ENCODE assay signal across 23 mouse cellular contexts in the genomic region with DNA sequence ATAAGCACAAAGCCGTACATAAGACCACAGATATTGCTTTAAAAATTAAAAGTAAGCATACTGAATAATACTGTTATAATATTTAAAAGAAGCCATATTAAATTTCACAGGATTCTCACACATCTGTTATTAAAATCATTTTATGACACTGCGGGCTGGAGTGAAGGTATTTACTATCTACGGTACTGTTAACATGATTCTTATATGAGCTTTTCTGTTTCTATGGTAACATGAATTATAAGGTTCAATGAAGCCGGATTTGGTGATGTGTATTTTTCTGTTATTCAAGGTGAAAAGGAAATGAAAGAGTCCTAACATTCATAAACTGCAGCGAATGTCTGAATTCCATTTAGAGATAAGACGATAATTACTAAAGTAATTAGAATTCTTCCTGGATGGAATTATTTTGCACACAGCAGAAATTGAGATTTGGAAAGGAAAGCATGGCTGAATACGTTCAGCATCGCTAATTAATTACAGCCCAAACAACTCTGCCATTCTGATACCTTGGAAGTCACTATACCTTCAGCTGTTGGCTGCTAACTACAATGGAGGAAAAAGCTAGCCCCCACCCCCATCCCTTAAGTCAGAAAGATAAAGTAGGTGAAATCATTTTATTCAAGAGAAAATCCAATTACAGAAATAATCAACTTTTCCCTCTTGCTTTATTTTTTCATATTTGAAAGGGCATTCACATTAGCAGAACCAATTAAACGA.
DNase-seq lines count a peak whose midpoint lies in the region; ATAC-seq and TF ChIP-seq lines count a peak whose summit lies in the region.
"Had no signal": no experiment of that assay in that cellular context is flagged by ENCODE, and none has a peak within 500 bp of the region (broad histone marks: within the 10 kb centered on the region; RNA-seq: fewer than 3 reads in every experiment).

No protein-coding gene starts in this region.

- H3K27me3 ChIP-seq in forebrain, embryonic 16.5 days (replicated peaks; ENCODE audit: control insufficient read depth, insufficient read depth, low read length) = no peaks in the 10 kb centered on the region
- H3K27me3 ChIP-seq in forebrain, embryonic 11.5 days (ENCODE audit: control insufficient read depth, insufficient read depth, low read length) = no peaks in the 10 kb centered on the region
- no peaks in the 10 kb centered on the region for H3K27me3 ChIP-seq in hindbrain, embryonic 16.5 days (replicated peaks; ENCODE audit: control insufficient read depth, insufficient read depth, low read length)
- H3K27me3 ChIP-seq in hindbrain, embryonic 12.5 days = no peaks in the 10 kb centered on the region
- H3K27me3 ChIP-seq in midbrain, postnatal 0 days (ENCODE audit: insufficient read depth, low read length) = no peaks in the 10 kb centered on the region
- H3K27me3 ChIP-seq: CH12.LX; embryonic facial prominence, embryonic 15.5 days; heart, embryonic 12.5 days; Patski had no signal

- no peaks in the 10 kb centered on the region for H3K36me3 ChIP-seq in forebrain, embryonic 16.5 days (ENCODE audit: control insufficient read depth, insufficient read depth)
- H3K36me3 ChIP-seq in forebrain, embryonic 11.5 days (ENCODE audit: control insufficient read depth, insufficient read depth, low read length) = no peaks in the 10 kb centered on the region
- no peaks in the 10 kb centered on the region for H3K36me3 ChIP-seq in hindbrain, embryonic 16.5 days (ENCODE audit: control insufficient read depth, insufficient read depth, low read length)
- H3K36me3 ChIP-seq in hindbrain, embryonic 12.5 days = no peaks in the 10 kb centered on the region
- no peaks in the 10 kb centered on the region for H3K36me3 ChIP-seq in midbrain, postnatal 0 days (ENCODE audit: insufficient read depth, low read length)
- H3K36me3 ChIP-seq: embryonic facial prominence, embryonic 15.5 days; heart, embryonic 12.5 days had no signal

- no peak overlapping the region for H3K9ac ChIP-seq in forebrain, embryonic 16.5 days (replicated peaks; ENCODE audit: low read depth, low read length)
- H3K9ac ChIP-seq in forebrain, embryonic 11.5 days (ENCODE audit: low read length) = no peak overlapping the region
- H3K9ac ChIP-seq in hindbrain, embryonic 16.5 days (ENCODE audit: low read depth, low read length) = no peak overlapping the region
- H3K9ac ChIP-seq in hindbrain, embryonic 12.5 days = no peak overlapping the region
- no peak overlapping the region for H3K9ac ChIP-seq in midbrain, postnatal 0 days (replicated peaks; ENCODE audit: low read length, poor library complexity, severe bottlenecking)
- H3K9ac ChIP-seq: embryonic facial prominence, embryonic 15.5 days; heart, embryonic 12.5 days had no signal

- peak overlapping the region; percentile 60; the same call in 1 of the 2 replicates for H3K27ac ChIP-seq in forebrain, embryonic 16.5 days (ENCODE audit: low read length)
- no peak overlapping the region for H3K27ac ChIP-seq in forebrain, embryonic 11.5 days (ENCODE audit: low read depth, low read length)
- no peak overlapping the region for H3K27ac ChIP-seq in hindbrain, embryonic 16.5 days (ENCODE audit: low read depth, low read length)
- no peak overlapping the region for H3K27ac ChIP-seq in hindbrain, embryonic 12.5 days
- H3K27ac ChIP-seq in midbrain, postnatal 0 days (ENCODE audit: low read depth, low read length) = 0 out of 2 replicates have a peak overlapping the region, but pooled peaks have one; percentile 47
- H3K27ac ChIP-seq: embryonic facial prominence, embryonic 15.5 days; gastrocnemius, adult 2 months had no signal

- no peak for TF ChIP-seq CTCF in midbrain, postnatal 0 days (IDR thresholded peaks at IDR 0.05)

- no peak for DNase-seq in forebrain, embryonic 11.5 days (ENCODE audit: low spot score)
- peak; percentile 16 for DNase-seq in brain, embryonic 18.5 days (ENCODE audit: low read depth, low spot score)
- DNase-seq in midbrain, postnatal 0 days (ENCODE audit: low spot score) = no peak
- no peak for DNase-seq in urinary bladder, adult 2 months (ENCODE audit: low spot score)
- DNase-seq: adrenal gland, adult 2 months; adrenal gland, postnatal 25 days; cerebellum, adult 11 months; cerebellum, adult 8-10 months; cerebellum, postnatal 14 days; embryo, embryonic 11 days; gastrocnemius, adult 2 months; gastrocnemius, postnatal 25 days had no signal

- peak; percentile 21; the same call in 1 of the 2 replicates for ATAC-seq in forebrain, embryonic 16.5 days
- ATAC-seq in forebrain, embryonic 11.5 days (replicated peaks; ENCODE audit: low FRiP score) = no peak
- peak; percentile 42; the same call in 1 of the 2 replicates for ATAC-seq in hindbrain, embryonic 16.5 days
- ATAC-seq in hindbrain, embryonic 12.5 days (ENCODE audit: low FRiP score) = no peak
- no peak for ATAC-seq in midbrain, postnatal 0 days (ENCODE audit: low FRiP score)
- ATAC-seq: activated CD4-positive, CD25-positive, alpha-beta regulatory T cell, adult 4 months; inflammation-experienced regulatory T-cells, adult 6 months; intestine, postnatal 0 days; Patski had no signal

- no peaks in the 10 kb centered on the region for H3K9me3 ChIP-seq in forebrain, embryonic 16.5 days (ENCODE audit: control insufficient read depth, low read length)
- no peaks in the 10 kb centered on the region for H3K9me3 ChIP-seq in forebrain, embryonic 11.5 days (ENCODE audit: control insufficient read depth, low read length)
- no peaks in the 10 kb centered on the region for H3K9me3 ChIP-seq in hindbrain, embryonic 16.5 days (ENCODE audit: control insufficient read depth, low read length)
- H3K9me3 ChIP-seq in hindbrain, embryonic 12.5 days (replicated peaks) = no peaks in the 10 kb centered on the region
- H3K9me3 ChIP-seq in midbrain, postnatal 0 days (ENCODE audit: low read length) = no peaks in the 10 kb centered on the region
- H3K9me3 ChIP-seq: embryonic facial prominence, embryonic 15.5 days; heart, embryonic 12.5 days had no signal

- 54% methylated on average over 9 of the region's 9 CpGs for WGBS in forebrain, embryonic 16.5 days
- WGBS in forebrain, embryonic 11.5 days = 82% methylated on average over 9 of the region's 9 CpGs
- WGBS in hindbrain, embryonic 16.5 days = 62% methylated on average over 9 of the region's 9 CpGs
- 88% methylated on average over 9 of the region's 9 CpGs for WGBS in hindbrain, embryonic 12.5 days
- WGBS in midbrain, postnatal 0 days = 48% methylated on average over 9 of the region's 9 CpGs

- no peak overlapping the region for H3K4me3 ChIP-seq in forebrain, embryonic 16.5 days (replicated peaks; ENCODE audit: low read length)
- no peak overlapping the region for H3K4me3 ChIP-seq in forebrain, embryonic 11.5 days (ENCODE audit: low read depth, low read length)
- no peak overlapping the region for H3K4me3 ChIP-seq in hindbrain, embryonic 16.5 days (ENCODE audit: low read length)
- H3K4me3 ChIP-seq in hindbrain, embryonic 12.5 days = no peak overlapping the region
- no peak overlapping the region for H3K4me3 ChIP-seq in midbrain, postnatal 0 days (ENCODE audit: low read depth, low read length)
- H3K4me3 ChIP-seq: embryonic facial prominence, embryonic 15.5 days; erythroblast, embryonic 14.5 days; gastrocnemius, adult 2 months; heart, embryonic 12.5 days had no signal

- H3K4me2 ChIP-seq in forebrain, embryonic 16.5 days (ENCODE audit: low read length) = no peak overlapping the region
- H3K4me2 ChIP-seq in forebrain, embryonic 11.5 days (ENCODE audit: low read depth, low read length, severe bottlenecking) = no peak overlapping the region
- H3K4me2 ChIP-seq in hindbrain, embryonic 16.5 days (ENCODE audit: low read length) = no peak overlapping the region
- no peak overlapping the region for H3K4me2 ChIP-seq in hindbrain, embryonic 12.5 days (replicated peaks)
- 0 out of 2 replicates have a peak overlapping the region, but pooled peaks have one; percentile 6 for H3K4me2 ChIP-seq in midbrain, postnatal 0 days (ENCODE audit: low read depth, low read length, poor library complexity, severe bottlenecking)
- H3K4me2 ChIP-seq: embryonic facial prominence, embryonic 15.5 days; heart, embryonic 12.5 days had no signal

- H3K4me1 ChIP-seq in forebrain, embryonic 16.5 days (replicated peaks; ENCODE audit: control insufficient read depth, insufficient read depth, low read length) = peaks cover 6% of the 10 kb centered on the region
- no peaks in the 10 kb centered on the region for H3K4me1 ChIP-seq in forebrain, embryonic 11.5 days (replicated peaks; ENCODE audit: control insufficient read depth, insufficient read depth, low read length)
- H3K4me1 ChIP-seq in hindbrain, embryonic 16.5 days (ENCODE audit: control insufficient read depth, insufficient read depth, low read depth, low read length) = no peaks in the 10 kb centered on the region; the same call in 1 of the 2 replicates
- H3K4me1 ChIP-seq in hindbrain, embryonic 12.5 days = 0 out of 2 replicates have a peak, but pooled peaks cover 3% of the 10 kb centered on the region
- no peaks in the 10 kb centered on the region for H3K4me1 ChIP-seq in midbrain, postnatal 0 days (ENCODE audit: insufficient read depth, low read length)
- H3K4me1 ChIP-seq: embryonic facial prominence, embryonic 15.5 days had no signal

Comparison
In these comparisons a context has a peak if more than half of its experiments do, and no peak if none do; other contexts are left out.
1. ATAC-seq: peak in forebrain, embryonic 16.5 days (single experiment) and hindbrain, embryonic 16.5 days (single experiment); none in forebrain, embryonic 11.5 days (single experiment), hindbrain, embryonic 12.5 days (single experiment) and midbrain, postnatal 0 days (single experiment).
2. H3K27ac ChIP-seq: peak in forebrain, embryonic 16.5 days (single experiment) and midbrain, postnatal 0 days (single experiment); none in forebrain, embryonic 11.5 days (single experiment), hindbrain, embryonic 16.5 days (single experiment) and hindbrain, embryonic 12.5 days (single experiment).